Mouse (Mus musculus) retina, postnatal 1 day (tissue): ENCODE data around the gene Xcr1.

Experiments
- DNase-seq: peaks from one replicate; pipeline ENCODE4 v3.0.0-alpha.2; 2012

The Xcr1 gene

DNA sequence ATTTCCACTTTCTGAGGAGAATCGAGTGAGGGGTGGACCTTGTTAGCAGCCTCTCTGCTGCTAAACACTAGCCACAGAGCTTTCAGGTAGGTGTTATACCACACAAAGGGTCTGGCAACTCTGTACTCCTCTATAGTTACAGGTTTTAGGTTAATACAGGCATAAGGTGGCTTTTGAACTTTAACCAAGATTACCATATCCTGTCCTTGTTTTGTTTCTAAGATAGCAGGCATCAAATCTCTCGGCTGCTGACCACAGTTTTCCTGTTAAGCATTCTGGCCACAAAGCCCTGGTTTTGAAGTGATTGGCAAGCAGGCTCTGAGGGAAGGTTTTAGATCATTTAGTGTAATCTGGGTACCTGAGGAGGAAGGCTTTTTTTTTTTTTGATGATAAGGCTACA is 47.5 kb downstream of the Xcr1 start:
- no peak for DNase-seq

DNA sequence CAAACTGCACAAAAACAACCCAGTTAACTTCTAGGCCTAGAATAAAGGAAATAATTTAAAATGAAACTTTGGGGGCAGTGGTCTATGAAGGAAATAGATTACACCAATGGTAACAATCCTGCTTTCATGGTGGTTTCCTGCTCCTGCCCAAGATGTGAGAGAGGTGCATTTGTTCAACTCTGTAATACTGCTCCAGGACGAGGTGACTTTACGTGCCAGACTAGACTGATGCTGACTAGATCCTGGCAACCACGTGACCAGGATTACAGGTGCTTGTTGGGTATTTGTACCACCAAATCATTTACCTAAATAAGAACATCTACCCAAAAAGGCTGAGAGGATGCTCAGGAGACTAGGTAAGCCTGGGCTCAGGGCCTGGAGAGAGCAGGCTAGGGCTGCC is 50.0 kb downstream of the Xcr1 start:
- DNase-seq: no peak

DNA sequence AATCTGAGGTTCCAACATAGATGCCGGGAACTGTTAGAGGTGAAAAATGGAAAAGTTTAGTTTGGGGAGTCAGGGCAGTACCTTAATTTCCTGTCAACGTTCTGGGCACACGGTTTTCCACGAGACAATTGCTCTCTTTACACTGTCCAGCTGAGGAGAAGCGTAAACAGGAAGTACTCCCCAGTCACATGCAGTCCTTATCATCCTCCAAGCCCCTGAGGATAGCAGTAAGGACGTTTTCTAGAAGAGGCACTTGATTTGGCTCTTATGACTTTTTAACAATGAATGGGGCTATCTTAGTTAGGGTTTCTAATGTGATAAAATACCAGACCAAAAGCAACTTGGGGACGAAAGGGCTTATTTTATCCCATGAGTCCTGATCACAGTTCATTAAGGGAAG is 53.2 kb downstream of the Xcr1 start:
- DNase-seq: no peak

DNA sequence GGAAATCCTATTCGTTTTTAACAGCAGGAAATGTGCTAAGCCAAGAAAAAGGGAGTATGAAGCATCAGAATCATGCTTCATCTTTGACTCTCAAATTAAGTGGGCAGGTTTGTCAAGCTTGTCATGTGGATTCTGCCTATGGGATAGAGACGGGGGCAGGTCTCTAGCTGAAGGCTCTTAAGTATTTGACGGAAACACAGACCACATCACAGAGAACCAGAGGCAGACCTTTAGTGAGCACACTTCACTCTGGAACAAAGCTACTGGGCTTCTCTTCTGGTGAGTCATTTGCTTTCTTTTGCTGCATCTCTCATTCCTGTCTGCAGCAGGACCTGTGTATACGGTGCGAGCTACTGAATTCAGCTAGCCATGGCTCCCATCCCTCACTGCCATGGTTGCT is 55.6 kb downstream of the Xcr1 start, which contains the start of gene Cxcr6:
TSS of gene Cxcr6 (plus strand) at position 209 of the 400 bp plus-strand sequence.
- no peak for DNase-seq

DNA sequence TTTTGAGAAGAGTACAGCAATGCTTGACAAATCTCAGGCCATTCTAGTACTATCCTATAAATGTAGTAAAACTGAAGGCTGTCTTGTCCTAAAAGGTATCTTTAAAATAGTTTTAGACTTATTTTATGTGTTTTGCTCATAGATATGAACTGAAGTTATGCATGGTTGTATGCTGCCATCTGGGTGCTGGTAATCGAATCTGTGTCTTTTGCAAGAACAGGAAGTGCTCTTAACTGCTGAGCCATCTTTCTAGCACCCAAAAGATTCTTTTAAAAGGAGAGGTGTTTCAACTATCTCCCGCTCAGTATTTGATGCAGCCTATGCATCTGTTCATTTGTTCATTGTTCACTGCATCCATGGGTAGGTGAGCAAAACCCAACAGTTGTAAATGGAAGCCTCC is 56.6 kb downstream of the Xcr1 start:
- DNase-seq: no peak

DNA sequence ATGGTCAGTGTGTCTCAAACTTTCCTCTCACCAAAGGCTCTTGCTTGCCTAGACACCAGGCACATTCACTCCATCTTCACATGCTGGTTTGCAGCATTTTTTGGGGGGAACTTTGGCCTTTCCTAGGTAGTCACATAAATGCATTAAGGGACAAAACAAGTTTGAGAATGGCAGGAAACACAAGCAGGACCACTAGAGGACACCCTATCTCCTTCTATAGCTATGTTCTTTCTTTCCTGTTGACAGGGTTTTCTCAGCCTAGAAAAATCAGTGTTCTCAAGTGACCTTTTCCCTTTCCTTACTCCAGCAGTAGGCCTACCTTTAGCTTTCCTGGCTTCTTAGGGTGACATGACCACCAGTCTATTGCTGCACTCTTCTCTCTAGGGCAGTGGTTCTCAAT is 58.9 kb downstream of the Xcr1 start:
- DNase-seq: no peak

DNA sequence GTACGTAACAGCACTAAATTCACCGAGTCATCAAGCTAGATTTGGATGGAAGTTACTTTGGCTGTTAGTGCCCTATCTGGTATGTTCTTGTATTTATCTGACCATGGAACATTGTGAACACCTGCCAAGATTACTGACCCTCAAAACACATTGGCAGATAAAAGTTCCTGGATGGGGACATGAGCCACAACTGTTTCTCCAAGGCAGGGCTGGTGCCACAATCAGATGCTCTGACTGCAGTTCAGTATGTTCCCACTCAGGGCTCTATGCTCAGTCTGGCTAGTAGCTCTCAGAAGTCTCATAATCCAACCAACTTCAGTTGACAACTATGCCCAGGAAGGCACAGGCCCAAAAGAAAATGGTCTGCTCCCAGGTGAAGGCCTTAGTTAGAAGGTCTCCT is 59.4 kb downstream of the Xcr1 start:
- DNase-seq: no peak
